ENCODE assay signal across 10 mouse cellular contexts in the genomic region with DNA sequence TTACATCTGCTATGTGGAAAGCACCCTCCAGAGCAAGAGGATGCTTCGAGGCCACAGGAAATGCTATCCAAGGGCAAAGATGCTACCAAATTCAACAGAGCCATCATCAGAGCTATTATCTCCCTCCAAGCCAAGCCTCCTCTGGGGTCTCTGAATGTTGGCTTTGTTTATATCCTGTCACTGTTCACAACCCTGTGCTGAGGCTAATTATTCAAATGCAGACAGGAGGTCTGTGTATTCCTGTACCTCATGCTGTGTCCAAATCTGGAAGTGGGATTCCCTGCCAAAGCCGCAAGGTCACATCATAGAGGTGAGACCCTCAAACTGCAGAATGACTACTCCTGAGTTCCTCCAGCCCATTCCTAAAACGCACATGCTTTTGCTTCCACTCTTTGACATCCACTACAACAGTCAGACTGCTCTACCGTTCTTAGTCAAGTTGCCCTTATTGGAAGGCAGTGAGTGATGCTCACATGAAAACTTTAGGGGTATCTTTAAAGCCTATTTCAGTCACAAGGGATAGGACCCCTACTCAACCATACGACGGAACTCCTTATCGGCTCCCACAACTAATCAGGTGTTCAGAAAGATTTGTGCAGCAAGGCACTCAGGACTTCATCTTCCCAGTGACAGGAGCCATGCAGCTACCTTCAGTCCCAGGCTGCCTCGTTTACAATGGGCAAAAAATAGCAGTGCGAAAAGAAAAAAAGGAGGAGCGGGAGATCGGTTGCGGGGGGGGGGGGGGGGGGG.
A peak's percentile ranks its signal among the peaks of the same experiment; 100 is the strongest.
DNase-seq lines count a peak whose midpoint lies in the region; ATAC-seq and TF ChIP-seq lines count a peak whose summit lies in the region.
"Had no signal": no experiment of that assay in that cellular context is flagged by ENCODE, and none has a peak within 500 bp of the region (broad histone marks: within the 10 kb centered on the region; RNA-seq: fewer than 3 reads in every experiment).

No protein-coding gene starts in this region.

- H3K4me3 ChIP-seq in heart, embryonic 14.5 days (ENCODE audit: control insufficient read depth in 1 of 2, insufficient read depth in 1 of 2, low read depth in 1 of 2, low read length in 2 of 2) = peak overlapping the region in 1 of 2 experiments; percentile 29; a peak in 2 of 4 replicates
- no peak overlapping the region for H3K4me3 ChIP-seq in forebrain, embryonic 11.5 days (ENCODE audit: low read depth, low read length)
- H3K4me3 ChIP-seq in limb, embryonic 14.5 days (replicated peaks; ENCODE audit: low read length) = no peak overlapping the region
- H3K4me3 ChIP-seq: stomach, embryonic 15.5 days had no signal

- 0 out of 2 replicates have a peak, but pooled peaks cover 6% of the 10 kb centered on the region for H3K36me3 ChIP-seq in heart, embryonic 14.5 days (ENCODE audit: control insufficient read depth, insufficient read depth, low read length)
- H3K36me3 ChIP-seq in forebrain, embryonic 11.5 days (ENCODE audit: control insufficient read depth, insufficient read depth, low read length) = no peaks in the 10 kb centered on the region
- peaks cover 20% of the 10 kb centered on the region for H3K36me3 ChIP-seq in limb, embryonic 14.5 days (ENCODE audit: control insufficient read depth, insufficient read depth, low read length)

- 0 out of 4 replicates have a peak overlapping the region, but pooled peaks of 1 of the 2 experiments have one; percentile 19 for H3K27ac ChIP-seq in heart, embryonic 14.5 days (replicated peaks in 1 of 2; ENCODE audit: control insufficient read depth in 1 of 2, insufficient read depth in 1 of 2, low read depth in 2 of 2, low read length in 2 of 2)
- no peak overlapping the region for H3K27ac ChIP-seq in forebrain, embryonic 11.5 days (ENCODE audit: low read depth, low read length)
- no peak overlapping the region for H3K27ac ChIP-seq in limb, embryonic 14.5 days (replicated peaks; ENCODE audit: low read depth, low read length)
- H3K27ac ChIP-seq: liver, embryonic 14.5 days; stomach, embryonic 15.5 days had no signal

- WGBS in heart, embryonic 14.5 days = 39% methylated on average over 7 of the region's 12 CpGs
- 47% methylated on average over 11 of the region's 12 CpGs for WGBS in forebrain, embryonic 11.5 days
- 53% methylated on average over 10 of the region's 12 CpGs for WGBS in limb, embryonic 14.5 days

- no peak for DNase-seq in heart, adult 9 months (ENCODE audit: low spot score in 2 of 2)
- no peak for DNase-seq in forebrain, embryonic 11.5 days (ENCODE audit: low spot score)
- DNase-seq in limb, embryonic 14.5 days (ENCODE audit: low spot score) = no peak
- no peak for DNase-seq in right cerebral cortex, adult 18-20 months
- no peak for DNase-seq in B cell, adult 2 months
- DNase-seq in kidney, adult 11 months = no peak

- peak overlapping the region; percentile 53 for H3K4me2 ChIP-seq in heart, embryonic 14.5 days (ENCODE audit: low read length)
- peak overlapping the region; percentile 22; the same call in 1 of the 2 replicates for H3K4me2 ChIP-seq in forebrain, embryonic 11.5 days (ENCODE audit: low read depth, low read length, severe bottlenecking)
- peak overlapping the region; percentile 10; the same call in 1 of the 2 replicates for H3K4me2 ChIP-seq in limb, embryonic 14.5 days (replicated peaks; ENCODE audit: low read depth, low read length, severe bottlenecking)
- H3K4me2 ChIP-seq: stomach, embryonic 15.5 days had no signal

- no peaks in the 10 kb centered on the region for H3K27me3 ChIP-seq in heart, embryonic 14.5 days (ENCODE audit: control insufficient read depth, insufficient read depth, low read length)
- no peaks in the 10 kb centered on the region for H3K27me3 ChIP-seq in forebrain, embryonic 11.5 days (ENCODE audit: control insufficient read depth, insufficient read depth, low read length)
- H3K27me3 ChIP-seq in limb, embryonic 14.5 days (ENCODE audit: control insufficient read depth, insufficient read depth, low read length) = no peaks in the 10 kb centered on the region
- H3K27me3 ChIP-seq: stomach, embryonic 15.5 days had no signal

- no peaks in the 10 kb centered on the region for H3K9me3 ChIP-seq in heart, embryonic 14.5 days (ENCODE audit: control insufficient read depth, low read length)
- no peaks in the 10 kb centered on the region for H3K9me3 ChIP-seq in forebrain, embryonic 11.5 days (ENCODE audit: control insufficient read depth, low read length)
- no peaks in the 10 kb centered on the region for H3K9me3 ChIP-seq in limb, embryonic 14.5 days (ENCODE audit: control insufficient read depth, low read length)
- H3K9me3 ChIP-seq: stomach, embryonic 15.5 days had no signal

- peaks cover 8 to 12% of the 10 kb centered on the region in 2 experiments for H3K4me1 ChIP-seq in heart, embryonic 14.5 days (ENCODE audit: control insufficient read depth in 2 of 2, insufficient read depth in 2 of 2, low read length in 2 of 2)
- peaks cover 4% of the 10 kb centered on the region; the same call in 1 of the 2 replicates for H3K4me1 ChIP-seq in forebrain, embryonic 11.5 days (replicated peaks; ENCODE audit: control insufficient read depth, insufficient read depth, low read length)
- H3K4me1 ChIP-seq in limb, embryonic 14.5 days (ENCODE audit: control insufficient read depth, insufficient read depth, low read length) = peaks cover 14% of the 10 kb centered on the region

- no peak for TF ChIP-seq POLR2A in limb, embryonic 14.5 days (IDR thresholded peaks at IDR 0.05; ENCODE audit: borderline replicate concordance, extremely low read depth, insufficient read depth, insufficient read length)

- ATAC-seq in heart, embryonic 14.5 days (ENCODE audit: insufficient number of reproducible peaks, insufficient read depth, low FRiP score, low read depth) = no peak
- peak; percentile 34; the same call in 1 of the 2 replicates for ATAC-seq in cerebellum, adult (ENCODE audit: insufficient number of reproducible peaks, low FRiP score, low TSS enrichment)
- peak; percentile 29; the same call in 1 of the 2 replicates for ATAC-seq in forebrain, embryonic 11.5 days (replicated peaks; ENCODE audit: low FRiP score)
- 0 out of 2 replicates have a peak, but pooled peaks have one; percentile 4 for ATAC-seq in limb, embryonic 14.5 days (ENCODE audit: low FRiP score, low read depth)

- 0 out of 2 replicates have a peak overlapping the region, but pooled peaks have one; percentile 25 for H3K9ac ChIP-seq in heart, embryonic 14.5 days (ENCODE audit: low read length)
- H3K9ac ChIP-seq in forebrain, embryonic 11.5 days (ENCODE audit: low read length) = no peak overlapping the region
- no peak overlapping the region for H3K9ac ChIP-seq in limb, embryonic 14.5 days (ENCODE audit: low read depth, low read length, severe bottlenecking)
- H3K9ac ChIP-seq: liver, embryonic 14.5 days; stomach, embryonic 15.5 days had no signal
